Mouse (Mus musculus): ENCODE results near the gene Cacna1b. TPM values are rescaled to one million over a fixed set of nuclear protein-coding genes. Genes with fewer than 3 reads are reported as not detected.

Cacna1b gene
- total RNA-seq (2015; ENCODE audit: low replicate concordance) (not detected in 2 replicates), total RNA-seq (2017; ENCODE audit: low replicate concordance) (not detected in 2 replicates)

DNA sequence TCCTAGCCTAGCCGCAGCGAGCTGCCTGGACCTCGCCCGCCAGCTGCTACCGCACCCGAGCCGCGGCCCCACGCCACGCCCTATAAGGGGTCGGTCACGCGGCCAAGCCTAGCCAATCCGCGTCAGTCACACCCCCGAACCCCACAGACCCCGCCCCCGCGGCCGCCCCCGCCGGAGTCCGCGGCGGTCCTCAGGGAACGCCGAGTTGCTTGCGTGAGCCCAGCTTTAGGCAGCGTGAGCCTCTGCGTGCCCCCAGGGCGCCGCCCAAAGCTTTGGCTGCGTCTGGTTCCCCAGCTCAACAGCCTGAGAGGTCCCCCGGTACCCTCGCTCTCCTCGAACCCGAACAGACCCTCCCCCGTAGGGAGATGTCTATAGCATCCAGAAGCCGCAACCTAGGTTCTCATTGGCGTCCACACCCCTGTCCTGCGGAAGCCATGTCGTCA, at the start of gene Cacna1b:
TSS of gene Cacna1b (minus strand) at position 38 of the 443 bp plus-strand sequence.
- no peak for ATAC-seq (replicated peaks; ENCODE audit: low FRiP score, poor library complexity, severe bottlenecking)

DNA sequence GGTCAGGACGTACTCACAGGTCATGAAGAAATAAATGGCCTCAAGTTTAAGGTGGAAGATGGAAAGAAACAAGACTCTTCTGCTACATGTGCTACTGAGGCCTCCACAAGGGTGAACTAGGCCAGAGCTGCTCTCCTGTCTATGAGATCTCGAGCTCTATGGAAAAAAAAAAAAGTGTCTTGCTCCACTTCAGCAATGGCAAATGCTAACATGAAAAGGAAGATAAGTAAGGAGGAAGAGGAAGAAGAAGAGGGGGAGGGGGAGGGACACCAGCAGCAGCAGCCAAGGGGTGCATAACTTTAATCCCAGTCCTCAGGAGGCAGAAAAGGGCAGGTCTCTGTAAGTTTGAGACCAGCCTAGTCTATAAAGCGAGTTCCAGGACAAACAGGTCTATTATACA, 46.8 kb upstream of the Cacna1b start:
- no peak for ATAC-seq (replicated peaks; ENCODE audit: low FRiP score, poor library complexity, severe bottlenecking)

DNA sequence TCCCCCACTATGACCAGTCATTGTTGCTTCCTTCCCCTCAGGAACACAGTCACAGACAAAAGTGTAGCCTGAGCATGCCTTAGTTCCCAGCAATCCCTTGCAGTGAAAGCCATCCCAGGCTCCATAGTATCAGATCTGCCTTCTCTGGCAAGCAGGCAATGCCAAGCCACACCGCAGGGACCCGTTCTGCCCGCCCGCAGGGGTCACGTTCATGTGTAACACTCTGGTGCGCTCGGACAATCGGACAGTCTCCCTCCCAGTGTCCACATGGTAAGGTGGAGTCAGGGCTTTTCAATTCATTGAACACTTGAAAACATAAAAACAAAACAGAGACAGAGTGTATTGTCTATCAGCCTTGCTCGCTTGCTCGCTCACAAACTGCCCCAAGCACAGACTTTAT, 44.7 kb upstream of the Cacna1b start:
- no peak for ATAC-seq (replicated peaks; ENCODE audit: low FRiP score, poor library complexity, severe bottlenecking)

DNA sequence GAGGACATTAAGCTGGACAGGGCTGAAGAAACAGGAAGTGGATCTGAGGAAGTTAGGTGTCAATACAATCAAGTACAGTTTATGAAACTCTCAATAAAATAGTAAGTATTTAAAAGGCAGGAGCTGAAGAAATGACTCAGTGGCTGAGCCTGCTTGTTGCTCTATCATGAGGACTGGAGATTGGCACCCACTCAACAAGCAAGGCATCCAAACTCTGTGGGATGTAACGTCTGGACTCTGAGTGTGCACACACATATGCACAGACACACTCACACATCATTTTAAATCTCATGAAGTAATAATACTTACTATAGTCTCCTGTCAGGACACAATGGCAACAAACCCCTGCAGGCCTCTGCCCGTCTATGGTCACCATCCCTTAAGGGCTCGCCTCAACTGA, 44.1 kb upstream of the Cacna1b start:
- no peak for ATAC-seq (replicated peaks; ENCODE audit: low FRiP score, poor library complexity, severe bottlenecking)

DNA sequence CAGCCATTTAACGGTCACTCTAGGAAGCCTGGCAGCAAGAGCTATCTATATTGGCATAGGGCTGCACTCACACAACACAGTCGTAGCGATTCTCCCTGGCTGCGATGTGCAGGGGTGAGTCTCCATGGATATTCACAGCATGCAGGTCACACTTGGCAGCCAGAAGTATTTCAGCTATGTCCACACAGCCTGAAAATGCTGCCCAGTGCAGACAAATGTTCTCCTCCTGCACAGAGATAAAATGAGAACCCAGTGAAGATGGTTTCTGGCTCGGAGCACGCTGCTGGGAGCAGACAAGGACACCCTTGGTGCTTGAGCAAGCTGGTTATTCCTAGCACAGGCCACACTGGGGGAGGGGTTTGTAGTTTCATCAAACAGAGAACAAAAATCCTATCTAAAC, 43.2 kb upstream of the Cacna1b start:
- no peak for ATAC-seq (replicated peaks; ENCODE audit: low FRiP score, poor library complexity, severe bottlenecking)

DNA sequence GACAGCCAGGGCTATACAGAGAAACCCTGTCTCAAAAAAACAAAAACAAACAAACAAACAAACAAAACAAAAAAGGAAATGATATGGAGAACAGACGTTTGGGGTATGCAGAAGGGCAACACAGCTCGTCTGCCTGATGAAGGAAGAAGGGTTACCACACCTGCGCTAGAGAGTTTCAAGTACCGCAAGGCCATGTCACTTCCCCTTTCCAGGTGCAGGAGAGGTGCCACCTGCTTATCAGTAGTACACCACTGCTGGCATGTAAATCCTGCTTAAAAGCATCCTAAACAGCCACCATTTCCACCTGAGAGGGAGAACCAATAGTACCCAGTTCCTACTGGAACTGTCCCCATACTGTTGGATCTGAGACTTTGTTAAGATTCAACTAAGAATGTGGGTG, 42.7 kb upstream of the Cacna1b start:
- no peak for ATAC-seq (replicated peaks; ENCODE audit: low FRiP score, poor library complexity, severe bottlenecking)

DNA sequence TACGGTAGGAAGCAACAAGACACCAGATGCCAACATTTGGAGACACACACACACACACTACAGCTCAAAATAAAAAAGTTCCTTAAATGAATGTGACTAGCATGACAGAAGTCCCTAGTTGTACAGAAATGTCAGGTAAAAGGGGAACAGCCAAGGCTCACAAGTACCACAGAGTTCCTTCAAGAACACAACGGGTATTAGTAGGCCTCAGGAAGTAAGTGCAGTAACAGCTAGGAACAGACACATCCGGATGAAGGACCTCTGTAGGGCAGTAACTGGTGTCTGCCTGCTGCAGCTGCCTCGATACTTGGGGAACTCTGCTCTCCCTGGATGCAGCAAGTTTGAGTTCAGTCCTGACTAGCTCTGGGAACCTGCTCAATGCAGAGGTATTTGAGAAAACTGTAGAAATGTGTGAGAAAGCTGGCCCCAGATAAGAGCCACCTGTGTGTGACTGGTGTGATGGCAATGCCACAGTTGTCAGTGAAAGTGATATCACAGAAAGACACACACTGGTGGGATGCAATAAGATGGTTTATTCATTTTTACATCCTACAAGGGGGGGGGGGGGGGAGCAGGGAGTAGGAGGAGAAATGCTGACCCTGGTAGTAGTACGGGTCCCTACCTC, 34.0 kb upstream of the Cacna1b start:
- no peak for ATAC-seq (replicated peaks; ENCODE audit: low FRiP score, poor library complexity, severe bottlenecking)

DNA sequence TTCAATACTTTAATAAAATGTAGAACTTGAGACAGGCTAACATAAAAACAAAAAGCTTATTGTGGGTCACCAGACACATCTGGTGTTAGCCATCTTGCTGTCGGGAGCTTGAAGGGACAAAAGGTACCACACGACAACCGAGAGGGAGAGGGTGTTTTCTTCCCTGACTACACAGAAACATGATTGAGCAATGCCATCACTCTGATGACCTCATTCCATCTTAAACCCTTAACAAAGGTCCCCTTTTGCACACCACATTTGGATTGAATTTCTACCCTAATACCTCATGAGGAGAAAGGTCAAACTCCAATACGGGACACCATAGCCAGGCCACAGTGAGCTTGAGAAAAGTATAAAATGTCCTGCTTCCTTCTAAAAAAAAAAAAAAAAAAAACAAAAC, 24.3 kb upstream of the Cacna1b start:
- ATAC-seq (replicated peaks; ENCODE audit: low FRiP score, poor library complexity, severe bottlenecking): no peak

DNA sequence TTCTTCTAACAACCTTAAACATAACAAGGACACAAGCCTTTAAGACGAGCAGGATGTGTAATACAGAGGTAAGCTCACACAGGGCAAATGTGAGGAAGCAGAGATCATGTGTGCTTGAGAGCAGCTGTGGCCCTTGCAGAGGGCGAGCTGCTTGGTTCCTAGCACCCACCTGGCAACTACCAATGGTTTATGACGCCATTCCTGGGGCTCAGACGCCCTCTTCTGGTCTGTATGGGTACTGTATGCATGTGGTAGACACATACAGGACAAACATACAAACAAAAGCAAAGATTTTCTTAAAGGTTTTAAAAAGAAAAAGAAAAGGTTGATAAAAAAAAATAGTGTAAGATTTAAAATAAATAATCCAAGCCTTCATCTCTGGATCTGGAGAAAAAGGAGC, 18.3 kb upstream of the Cacna1b start:
- no peak for ATAC-seq (replicated peaks; ENCODE audit: low FRiP score, poor library complexity, severe bottlenecking)

DNA sequence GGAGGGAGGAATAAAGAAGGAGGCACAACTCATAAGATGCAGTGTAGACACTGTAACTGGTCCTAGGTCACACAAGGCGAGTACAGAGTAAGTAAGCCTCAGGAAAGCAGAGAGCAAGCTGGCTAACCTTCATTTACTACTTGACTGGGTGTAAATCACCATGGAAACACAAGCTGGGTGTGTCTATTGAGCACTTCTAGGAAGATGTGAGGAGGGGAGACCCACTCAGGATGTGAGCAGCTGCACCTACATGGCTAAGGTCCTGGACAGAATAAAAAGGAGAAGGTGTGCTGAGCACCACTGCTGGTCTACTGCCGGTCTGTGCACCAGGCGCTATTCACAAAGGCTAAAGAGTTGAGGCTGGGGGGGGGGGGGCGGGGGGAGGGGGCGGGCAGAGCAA, 13.9 kb upstream of the Cacna1b start:
- no peak for ATAC-seq (replicated peaks; ENCODE audit: low FRiP score, poor library complexity, severe bottlenecking)

DNA sequence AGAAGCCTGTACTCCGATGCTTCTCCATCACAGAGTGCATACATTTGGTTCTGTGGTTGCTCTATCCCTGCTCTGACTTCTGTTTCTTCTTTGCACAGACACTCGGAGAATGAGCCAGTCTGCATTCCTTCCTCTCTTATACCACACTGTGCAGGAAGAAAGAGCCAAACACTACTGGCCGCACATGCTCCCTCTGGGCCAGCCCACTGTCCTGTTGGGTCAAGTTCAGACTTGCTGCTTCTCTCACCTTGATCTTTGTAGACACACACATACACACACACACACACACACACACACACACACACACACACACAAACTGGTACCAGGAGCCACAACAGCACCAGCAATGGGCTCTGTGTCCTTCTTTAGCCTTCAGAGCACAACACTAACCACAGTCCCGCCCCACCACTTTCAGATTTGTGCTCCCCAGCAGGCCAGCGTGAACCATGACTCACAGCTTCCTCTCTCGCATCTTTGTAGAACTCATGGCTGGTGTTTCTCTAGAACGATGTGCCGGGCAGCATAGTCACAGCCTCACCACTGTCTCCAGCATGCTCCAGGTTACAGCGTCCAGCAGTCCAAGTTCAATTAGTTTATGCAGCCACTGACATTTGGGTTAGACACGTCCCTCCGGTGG, 13.1 kb upstream of the Cacna1b start:
- no peak for ATAC-seq (replicated peaks; ENCODE audit: low FRiP score, poor library complexity, severe bottlenecking)

DNA sequence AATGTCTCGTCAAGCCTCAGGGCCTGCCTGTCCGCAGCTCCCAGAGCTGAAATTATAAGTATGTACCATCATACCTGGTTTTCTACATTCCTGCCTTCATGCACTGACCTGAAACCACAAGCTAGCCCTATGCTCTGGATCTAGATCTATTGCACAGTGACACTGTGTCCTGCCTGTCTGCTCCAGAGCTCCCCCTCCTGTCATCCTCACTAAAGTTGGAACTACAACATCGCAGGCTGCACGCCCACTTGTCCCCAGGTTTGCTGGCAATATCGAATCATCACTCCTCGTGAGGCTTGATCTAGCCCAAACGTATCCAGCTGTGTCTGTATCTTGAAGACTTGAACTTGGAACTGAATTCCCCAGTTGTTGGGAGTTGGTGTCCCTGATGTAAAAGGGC, 11.9 kb upstream of the Cacna1b start:
- no peak for ATAC-seq (replicated peaks; ENCODE audit: low FRiP score, poor library complexity, severe bottlenecking)

DNA sequence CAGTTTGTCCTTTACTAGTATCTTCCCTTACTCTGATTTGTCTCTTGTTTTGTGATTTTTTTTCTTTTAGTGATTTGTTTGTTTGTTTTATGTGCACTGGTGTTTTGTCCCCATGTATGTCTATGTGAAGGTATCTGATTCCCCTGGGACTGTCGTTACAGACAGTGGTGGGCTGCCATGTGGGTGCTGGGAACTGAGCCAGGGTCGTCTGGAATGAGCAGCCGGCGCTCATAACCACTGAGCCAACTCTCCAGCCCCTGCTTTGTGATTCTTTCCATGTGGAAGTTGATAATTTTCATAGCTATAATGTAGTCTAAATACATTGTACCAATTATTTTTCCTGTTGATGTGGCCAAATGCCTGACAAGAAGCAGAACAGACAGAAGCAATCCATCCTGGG, 7.9 kb upstream of the Cacna1b start:
- ATAC-seq (replicated peaks; ENCODE audit: low FRiP score, poor library complexity, severe bottlenecking): no peak

DNA sequence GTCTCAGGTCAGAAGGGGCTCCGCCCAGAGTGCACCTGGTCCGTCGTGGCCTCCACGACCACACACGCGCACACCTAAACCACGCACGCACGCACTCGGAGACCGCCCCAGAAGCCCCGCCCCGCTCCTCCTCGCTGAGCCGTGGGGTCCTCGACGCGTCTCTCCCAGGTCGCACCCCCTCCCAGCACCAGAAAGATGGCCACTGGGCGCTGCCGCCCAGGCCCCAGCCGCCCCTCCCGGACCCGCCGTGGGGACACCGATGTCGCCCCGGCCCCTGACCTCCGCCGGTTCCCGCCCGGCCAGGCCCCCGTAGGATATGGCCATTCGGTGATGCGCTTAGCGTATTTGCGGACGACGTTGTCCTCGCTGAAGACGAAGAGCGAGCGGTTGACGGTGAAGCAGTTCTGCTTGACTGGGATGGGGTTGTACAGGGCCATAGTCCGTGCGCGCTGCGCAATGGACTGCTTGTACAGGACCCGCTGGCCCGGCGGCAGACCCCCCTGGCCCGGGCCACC, 449 bp downstream of the Cacna1b start:
- ATAC-seq (replicated peaks; ENCODE audit: low FRiP score, poor library complexity, severe bottlenecking): no peak

DNA sequence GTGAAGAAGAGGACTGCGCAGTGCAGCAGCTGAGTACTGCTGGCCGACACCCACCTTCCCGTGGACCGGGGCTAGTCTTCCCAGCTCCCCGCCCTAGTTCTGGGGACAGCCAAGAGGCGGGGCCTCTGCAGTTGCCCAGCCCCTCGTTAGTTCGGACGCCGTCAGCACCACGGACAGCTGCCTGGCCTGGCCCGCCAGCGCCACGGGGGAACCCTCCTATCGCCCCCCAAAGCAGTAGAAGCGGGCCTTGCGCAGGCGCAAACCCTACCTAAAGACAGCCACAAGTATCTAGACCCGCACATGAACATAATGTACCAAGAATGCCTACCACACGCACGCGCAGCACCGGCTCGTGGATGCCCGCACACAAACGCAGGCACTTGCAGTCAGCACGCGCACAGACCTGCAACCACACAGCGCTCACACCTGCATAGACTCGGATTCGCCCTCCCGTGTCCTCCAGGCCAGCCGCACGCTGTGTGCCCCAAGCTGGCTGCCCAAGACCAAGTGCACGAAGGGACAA, 968 bp downstream of the Cacna1b start:
- no peak for ATAC-seq (replicated peaks; ENCODE audit: low FRiP score, poor library complexity, severe bottlenecking)

DNA sequence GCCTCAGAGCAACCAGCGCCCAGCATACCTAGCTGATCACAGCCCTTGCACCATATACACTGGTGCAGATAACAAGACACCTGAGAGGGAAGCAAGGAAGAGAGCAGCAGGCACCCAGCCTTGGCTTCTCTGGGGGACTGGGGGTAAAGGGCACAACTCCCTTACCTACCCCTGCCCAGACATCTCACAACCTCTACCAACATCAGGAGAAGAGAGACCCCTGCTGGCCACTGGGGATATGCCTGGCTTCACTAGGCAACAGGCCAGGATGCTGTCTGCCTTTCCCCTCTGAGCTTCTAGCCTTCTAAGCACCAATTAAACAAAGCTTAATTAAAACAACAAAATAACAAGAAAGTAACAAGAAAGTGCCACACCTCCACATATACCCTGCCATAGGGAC, 7.7 kb downstream of the Cacna1b start:
- no peak for ATAC-seq (replicated peaks; ENCODE audit: low FRiP score, poor library complexity, severe bottlenecking)

DNA sequence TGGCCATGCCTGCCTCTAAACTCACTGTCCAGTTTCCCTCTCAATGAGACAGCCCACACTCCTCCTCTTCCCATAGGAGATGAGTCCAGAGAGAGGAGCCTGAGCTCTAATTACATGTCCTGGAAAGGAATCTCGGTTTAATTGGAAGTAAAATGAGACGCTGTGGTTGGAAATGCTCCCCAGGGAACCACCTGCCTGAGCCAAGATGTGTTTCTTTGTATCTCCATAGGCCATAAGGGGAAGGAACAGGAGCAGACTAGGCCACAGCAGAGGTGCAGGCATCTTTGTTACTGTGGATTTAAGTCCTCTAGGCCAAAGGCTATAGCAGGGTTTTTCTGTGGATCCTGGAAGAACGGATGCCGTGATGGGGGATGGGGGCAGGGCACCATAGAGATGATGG, 10.4 kb downstream of the Cacna1b start:
- ATAC-seq (replicated peaks; ENCODE audit: low FRiP score, poor library complexity, severe bottlenecking): no peak

DNA sequence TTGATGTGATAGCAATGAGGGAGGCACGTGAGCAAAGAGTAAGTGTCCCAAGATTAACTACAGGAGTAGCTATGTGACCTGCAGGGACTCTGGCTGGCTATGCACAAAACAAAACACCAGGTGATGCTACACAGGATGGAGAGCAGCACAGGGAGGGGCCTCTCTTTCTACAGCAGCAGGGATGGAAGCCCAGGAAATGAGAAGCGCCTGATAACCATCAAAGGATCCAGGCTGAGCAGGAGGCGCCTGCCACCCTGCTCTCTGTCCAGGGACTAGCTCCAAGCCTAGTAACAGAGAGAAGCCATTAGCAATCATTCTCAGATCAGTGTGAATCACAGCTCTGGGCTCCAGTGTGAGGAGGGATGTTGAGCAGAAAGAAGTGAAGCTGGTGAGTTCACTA, 12.9 kb downstream of the Cacna1b start:
- ATAC-seq (replicated peaks; ENCODE audit: low FRiP score, poor library complexity, severe bottlenecking): no peak

DNA sequence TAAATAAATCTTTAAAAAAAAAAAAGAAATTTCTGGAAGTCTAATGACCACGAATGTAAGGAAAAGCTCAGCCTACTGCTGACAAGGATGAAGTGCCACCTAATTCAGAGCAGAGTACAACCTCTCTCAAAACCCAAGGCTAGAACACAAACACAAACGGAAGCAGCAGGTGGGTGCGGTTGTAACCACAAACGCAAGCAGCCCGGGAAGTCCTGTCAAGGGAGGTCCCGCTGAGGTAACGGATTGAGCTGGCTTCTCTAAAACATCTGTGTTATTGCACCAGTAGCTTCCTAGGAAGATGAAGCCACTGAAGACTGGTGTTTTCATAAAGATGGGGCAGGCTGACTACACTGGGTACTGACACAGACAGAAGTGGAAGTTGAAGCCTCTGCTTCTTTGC, 15.1 kb downstream of the Cacna1b start:
- ATAC-seq (replicated peaks; ENCODE audit: low FRiP score, poor library complexity, severe bottlenecking): no peak

DNA sequence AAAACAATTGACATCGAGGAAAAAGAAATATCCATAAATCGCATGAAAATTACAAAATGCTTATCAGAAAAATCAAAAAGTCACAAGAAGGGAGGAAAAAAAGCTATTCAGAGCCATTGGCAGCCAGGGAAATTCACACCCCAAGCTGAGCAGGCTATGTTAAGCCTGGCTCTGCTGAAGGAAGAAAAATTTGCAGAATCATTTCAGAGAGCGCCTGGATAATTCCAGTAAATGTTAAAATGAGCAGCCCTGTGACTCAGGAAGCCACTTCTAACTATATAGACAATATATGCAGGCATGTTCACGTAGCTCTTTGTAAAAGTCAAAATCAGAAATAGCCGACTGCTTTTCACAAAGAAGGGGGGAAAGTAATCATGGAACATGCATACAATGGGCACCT, 23.3 kb downstream of the Cacna1b start:
- no peak for ATAC-seq (replicated peaks; ENCODE audit: low FRiP score, poor library complexity, severe bottlenecking)

DNA sequence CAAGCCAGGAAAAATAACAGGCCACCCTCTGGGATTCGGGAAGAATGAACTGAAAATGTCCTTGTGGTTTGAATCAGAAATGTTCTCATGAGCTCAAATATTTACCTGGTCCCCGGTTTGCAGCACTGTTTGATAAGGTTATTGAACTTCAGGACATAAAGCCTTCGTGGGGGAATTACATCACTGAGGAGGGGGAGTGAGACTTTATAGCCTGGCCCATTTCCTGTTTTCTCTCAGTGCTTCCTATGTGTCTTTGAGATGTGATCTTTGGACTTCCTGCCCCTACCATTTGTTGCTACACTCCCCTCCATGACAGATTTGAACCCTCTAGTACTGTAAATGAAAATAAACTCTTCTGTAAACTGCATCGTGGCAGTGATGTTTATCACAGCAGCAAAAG, 29.8 kb downstream of the Cacna1b start:
- no peak for ATAC-seq (replicated peaks; ENCODE audit: low FRiP score, poor library complexity, severe bottlenecking)
